Mouse (Mus musculus) thymus, postnatal 36 days (tissue): ENCODE data around the gene Tent5c.

Experiments used
- DNase-seq, 2 experiments: peaks; one replicate each; pipeline ENCODE4 v3.0.0; 2022; ENCODE audit warnings: mixed read lengths in 2 of 2

The Tent5c gene

DNA sequence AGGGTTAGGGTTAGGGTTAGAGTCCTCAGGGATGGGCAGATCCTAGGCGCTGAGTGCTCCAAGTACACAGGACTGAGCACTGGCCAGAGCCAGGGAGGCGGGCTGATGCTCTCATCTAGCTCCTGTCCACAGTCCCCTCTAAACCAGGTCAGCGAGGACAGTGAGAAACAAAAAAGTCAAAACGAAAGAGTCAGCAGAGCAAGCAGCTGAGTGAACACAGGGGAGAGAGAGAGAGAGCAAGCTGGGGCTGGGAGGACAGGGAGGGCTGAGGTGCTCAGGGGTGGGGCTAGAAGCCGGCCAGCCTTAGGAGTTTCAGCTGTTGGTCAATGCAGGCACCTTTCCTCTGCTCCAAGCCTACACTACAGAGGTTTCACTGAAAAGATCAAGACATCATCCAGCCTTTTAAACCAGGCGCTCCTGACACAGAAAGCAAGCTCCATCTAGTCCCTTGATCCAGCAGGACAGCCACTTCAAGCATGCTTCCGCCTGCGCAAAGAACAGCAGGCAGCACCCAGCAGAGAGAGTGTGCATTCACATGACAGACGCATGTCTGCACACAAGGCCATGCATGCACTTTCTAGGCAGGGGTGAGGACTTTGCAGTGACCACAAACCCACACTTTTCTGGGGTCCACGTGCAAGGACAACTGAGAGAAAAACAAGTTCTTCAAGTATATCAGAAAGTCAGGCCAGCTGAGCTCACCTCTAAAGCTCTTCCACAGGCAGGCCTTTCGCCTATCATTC, 3.6 kb downstream of the Tent5c start:
- DNase-seq, result no peak

DNA sequence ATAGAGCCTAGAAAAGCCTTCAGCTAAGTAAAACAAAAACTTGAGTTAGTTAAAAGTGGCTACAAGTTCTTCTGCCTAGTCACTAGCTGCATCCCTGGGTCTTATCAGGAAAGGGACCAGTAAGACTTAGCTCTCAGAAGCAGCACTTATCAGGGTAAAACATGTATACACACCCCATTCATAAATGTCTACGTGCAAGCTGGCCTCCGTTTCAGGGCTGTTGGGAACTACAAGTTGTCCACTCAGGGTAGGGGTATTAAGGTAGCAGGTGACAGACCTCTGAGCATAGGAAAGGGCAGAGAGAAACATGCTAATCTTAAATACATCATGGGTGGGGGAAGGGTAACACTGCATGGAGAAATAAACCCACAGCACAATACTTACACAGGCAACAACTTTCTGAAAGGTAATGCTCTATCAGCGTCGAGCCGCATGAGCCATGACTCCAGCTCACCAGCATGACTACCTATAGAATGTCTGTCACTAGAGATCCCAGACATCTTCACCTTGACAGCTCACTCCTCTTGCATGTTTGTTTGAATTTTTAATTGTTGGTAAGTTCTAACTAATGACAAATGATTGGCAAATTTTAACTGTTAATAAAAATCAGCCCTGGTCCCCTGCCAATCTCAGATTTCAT, 6.0 kb downstream of the Tent5c start:
- no peak for DNase-seq

DNA sequence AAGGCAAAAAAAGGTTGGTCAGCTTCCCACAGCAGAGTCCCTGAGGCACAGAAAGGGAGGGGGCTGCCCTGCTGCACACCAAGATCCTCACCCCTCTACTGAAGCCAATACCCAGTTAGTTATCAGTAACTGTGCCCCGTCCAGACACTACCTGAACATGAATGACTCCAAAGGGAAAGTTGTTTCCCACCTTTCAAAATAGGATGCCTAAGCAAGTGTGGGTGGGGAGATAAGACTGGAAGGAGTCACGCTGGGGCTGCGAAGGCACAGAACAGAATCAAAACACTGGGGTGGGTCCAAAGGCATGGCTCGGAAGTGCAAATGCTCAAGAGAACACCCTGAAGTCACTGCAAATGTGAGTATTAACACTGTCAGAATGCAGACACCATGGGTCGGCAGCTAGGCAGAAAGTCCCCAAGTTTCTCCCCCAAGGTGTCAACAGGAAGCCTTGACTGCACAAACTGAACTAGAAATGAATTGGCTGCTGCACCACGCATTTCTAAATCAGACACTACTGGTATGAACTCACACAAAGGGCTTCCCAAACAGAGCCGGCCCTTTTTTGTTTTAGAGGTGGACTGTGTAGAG, 6.7 kb downstream of the Tent5c start:
- no peak for DNase-seq

DNA sequence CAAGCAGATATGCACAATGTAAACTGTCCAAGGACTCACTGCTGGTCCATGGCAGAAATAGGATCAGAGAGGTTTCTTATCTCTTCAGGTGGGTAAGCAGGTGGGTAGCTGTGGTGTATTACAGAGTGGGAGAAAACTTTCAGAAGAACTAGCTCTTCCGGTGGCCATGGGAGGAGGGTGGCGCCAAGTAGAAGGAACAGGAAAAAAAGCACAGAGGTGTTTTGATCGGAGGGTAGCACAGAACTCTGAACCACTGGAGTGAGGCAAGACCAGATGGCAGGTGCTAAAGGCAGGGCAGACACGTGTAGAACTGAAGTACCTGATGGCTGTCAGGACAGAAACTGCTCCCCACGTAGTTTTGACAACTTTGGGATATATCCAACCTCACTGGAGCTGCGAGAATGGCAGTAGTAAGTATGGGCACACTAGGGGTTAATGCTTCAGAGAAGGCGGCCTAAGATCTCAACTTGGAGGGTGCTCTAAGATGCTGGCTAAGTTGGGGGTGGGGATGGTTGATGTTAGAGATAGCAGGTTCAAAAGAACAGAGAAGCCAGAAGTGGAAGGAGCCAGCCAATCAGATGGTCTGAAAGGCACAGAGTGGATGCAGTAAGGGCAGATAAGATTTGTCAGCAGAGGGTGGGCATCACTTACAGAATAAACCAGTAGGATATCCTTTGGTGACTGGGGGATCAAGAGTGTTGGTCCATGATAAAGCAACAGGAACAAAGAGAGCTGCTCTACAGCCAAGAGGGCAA, 8.7 kb downstream of the Tent5c start:
- DNase-seq, result peak; percentile 37 to 50

DNA sequence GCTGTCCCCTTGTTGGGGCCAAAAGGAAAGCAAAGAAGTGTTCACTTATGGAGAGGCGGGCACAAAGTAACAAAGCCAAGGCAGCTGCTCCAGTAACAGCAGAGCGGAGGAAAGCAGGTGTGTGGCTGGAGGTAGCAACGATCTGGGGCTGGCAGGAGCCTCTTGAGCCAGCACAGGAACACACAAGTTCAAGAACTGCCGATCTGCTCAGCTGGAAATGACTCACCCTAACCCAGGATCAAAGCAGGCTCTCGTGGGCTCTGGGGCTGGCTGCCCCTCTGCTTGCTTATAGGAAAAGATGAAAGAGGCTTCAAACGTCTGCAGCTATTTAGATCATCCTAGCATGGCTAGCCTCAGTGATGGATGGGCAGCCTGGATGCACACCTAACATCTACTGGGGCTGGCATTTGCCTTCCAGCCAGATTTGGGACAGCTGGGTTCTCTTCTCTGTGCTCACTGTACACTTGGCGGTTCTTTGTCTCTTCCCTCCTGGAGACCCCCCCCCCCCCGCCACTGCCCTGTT, 14.1 kb downstream of the Tent5c start:
- no peak for DNase-seq

DNA sequence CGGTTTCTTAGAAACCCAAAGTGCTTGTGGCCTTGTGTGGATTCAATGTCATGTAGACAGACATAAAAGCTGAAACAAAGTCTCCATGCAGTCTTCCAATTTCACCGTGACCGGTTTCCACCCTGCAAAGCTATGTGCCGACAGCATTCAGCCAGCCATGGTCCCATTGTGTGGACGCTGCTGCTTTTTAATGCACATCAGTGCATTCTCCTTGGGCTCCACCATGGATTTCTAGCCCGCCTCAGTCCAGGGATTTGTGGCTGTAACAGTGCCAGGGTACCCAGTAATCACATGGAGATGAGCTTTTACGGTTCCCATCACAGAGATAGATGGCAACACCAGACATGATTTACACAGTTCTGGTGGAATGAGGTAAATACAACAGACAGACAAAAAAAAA, 14.6 kb downstream of the Tent5c start:
- DNase-seq, result no peak

DNA sequence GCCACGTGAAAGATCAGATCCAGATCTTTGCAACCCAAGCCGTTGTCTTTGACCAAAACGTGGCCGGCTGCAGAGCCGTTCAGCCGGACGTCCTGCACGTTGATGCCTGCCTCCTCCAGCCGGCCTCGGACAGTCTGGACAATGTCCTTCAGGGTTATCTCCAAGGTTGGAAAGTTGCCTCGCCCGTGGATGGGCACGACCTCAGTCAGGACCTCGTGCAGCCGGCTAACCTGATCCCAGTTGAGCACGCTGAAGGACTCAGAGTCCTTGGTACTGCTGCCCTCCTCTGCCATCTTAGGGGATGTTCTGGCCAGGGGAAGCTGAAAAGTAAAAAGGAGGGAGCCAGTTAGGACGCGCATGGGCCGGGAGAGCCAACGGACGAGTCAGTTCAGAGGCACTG, 16.0 kb downstream of the Tent5c start:
- DNase-seq, result no peak

DNA sequence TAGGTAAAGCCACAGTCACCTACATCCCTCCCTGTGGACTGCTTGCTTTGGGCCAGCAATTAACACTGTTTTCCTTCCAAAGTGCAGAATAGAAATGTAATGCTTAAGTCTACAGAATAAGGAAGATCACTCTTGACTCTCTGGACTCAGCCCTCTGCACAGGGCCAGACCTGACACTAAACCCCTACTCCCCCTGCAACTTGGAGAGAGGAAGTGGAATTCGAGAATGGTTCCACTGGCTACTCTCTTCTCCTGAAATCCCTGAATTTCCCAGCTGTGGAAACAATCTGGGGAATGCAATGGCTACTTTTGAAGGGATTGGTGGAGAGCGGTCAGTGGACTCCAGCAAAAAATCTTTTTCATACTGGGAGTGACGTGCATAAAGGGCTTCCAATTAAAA, 18.2 kb downstream of the Tent5c start:
- DNase-seq, result no peak

DNA sequence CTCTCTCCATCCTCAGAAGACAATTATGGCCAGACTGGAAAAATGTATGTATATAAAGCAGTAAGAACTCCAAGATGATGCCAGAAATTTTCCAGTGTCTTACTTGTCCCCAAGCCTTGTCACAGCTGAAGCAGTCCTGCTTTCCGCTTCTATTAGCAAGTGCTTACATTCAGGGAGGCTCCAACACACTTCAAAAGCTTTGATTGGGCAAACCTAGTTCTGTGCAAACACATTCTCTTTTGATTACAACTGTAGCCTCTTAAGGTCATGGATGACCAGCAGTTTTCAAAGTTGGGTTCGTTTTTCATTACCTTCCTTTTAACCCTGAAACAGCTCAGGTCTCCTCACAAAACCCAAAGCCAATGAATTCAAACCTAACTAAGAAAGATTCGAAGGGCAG, 19.0 kb downstream of the Tent5c start:
- no peak for DNase-seq

DNA sequence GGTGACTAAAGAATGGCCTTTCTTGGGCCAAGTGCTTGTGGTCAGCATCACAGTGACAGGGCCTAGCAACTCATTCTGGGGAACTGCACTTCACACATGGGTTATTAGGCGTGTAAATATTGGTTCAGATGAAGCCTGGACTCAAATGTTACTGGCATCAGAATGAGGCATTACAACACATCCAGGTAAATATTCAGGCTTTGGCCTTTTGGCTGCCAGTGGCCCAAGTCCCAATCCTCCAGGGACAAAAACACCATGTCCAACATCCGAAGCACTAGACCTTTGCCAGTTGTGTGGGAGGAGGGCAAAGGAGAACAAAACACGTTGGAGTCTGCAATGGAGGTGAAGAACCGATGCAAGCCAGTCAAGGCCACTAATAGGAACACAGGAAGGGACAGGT, 22.6 kb downstream of the Tent5c start:
- no peak for DNase-seq

DNA sequence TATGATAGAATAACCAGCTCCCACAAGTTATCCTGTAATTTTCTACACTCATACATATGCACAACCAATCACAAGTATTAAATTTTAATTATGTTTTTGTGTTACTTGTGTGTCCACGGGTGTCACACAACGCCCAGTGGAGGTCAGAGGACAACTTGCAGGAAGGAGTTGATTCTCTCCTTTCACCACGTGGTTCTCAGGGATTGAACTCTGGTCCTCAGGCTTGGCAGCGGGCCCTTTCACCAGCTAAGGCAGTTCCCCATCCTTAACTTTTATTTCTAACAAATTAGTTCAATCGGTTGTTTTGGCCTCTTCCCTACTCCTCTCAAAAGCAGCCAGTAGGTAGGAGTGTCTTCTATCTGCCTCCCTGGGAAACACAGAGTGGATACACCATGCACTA, 24.5 kb downstream of the Tent5c start:
- DNase-seq, result no peak

DNA sequence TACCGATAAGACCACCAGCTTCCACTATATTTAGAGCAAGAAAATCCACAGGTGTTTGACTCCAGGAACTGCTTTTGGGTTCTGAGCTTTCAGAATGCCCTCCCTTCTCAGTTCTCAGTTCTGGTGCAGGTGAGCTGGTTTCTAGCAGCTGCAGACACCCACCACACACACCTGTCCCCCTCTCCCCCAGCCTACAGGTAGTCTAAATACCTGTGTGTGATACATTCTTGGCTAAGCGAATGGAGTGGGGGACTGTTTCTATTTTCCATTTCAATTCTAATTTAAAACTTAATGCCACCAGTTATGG, 25.2 kb downstream of the Tent5c start:
- DNase-seq, result no peak

DNA sequence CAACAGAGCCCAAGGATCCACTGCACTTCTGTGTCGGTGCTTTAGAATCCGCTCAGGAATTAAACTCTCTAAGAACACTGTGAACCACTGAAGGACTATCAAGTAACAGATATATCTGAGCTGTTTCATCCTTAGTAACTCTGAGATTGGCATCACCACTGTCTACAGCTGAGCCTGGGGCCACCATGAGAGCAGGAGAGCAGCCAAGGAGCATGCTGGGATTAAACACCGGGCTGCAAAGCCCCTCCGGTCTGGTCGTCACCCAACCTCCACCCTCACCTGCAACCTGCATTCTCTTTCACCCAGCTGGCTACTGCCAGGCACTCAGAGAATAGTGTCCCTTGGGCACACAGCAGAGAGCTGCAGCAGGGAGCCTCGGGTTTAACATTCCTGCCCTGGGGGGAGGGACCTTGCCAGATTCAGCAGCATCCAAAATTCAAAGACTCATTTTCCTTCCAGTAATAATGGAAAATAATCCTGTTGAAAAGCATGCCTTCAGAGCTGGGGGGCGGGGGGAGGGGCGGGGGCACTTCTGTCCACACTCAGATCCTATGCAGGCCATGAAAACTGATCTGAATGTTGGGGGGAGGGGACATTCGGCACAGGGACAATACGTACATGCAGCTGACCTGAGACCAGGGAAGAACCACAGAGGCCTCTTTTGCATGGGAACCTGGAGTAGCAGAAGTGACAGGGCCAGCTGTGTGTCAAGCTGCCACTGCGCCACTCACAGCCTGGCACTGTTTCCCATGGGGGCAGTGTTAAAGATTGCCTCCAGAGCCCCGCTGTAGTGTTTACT, 25.8 kb downstream of the Tent5c start:
- no peak for DNase-seq

DNA sequence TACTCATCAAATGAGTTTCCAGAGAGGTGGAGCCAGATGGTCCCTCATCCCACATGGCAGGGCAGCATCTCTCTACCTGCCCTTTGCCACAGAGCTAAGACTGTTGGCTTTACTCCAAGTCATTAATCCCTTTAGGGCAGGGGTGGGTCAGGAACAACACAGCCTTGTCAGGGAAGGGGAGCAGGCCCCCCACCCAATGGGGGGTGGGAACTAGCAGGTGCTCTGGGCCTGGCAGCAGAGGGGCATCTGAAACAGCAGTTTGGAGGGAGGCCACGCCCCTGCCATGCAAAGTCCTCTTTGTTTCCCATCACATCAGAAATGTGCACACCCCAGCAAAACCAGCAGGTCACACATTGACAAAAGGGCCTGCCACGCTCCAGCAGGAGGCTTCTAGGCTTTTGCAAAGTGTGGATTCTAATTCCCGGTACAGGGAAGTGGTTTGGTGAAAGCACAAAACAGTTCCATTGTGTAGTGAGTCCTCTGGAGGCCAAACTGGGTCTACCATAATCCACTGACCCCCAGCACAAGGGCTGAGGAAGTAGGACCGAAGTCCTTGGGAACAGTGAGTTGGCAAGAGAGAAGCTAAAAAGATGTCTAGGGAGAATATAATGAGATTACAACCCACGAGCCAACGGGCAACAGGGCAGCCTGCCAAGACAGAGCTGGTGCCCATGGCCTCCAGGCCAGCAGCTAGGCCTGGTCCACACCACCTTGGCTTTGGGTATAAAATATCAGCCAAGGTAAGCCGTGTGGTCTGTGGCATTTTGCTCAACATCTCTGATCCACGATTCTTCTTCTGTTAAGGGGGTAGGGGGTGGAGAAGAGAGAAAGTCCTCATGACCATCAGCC, 26.7 kb downstream of the Tent5c start:
- DNase-seq, result no peak

DNA sequence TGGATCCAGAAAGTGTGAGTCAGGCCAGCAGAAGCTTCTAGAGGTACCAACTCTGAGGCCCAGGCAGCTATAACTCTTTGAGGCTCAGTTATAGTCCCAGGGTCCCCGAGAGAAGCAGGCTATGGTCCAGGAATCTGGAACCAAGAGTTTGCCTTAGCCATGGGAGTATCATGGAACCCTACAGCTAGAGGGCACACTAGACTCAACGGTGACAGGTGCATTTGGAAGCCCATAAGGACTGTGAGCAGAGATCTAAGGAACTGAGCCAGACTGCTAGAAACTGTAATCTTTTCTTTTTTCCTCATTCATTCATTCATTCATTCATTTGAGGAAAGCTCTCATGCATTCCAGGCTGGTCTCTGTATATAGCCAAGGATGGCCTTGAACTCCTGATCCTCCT, 28.6 kb downstream of the Tent5c start:
- no peak for DNase-seq

DNA sequence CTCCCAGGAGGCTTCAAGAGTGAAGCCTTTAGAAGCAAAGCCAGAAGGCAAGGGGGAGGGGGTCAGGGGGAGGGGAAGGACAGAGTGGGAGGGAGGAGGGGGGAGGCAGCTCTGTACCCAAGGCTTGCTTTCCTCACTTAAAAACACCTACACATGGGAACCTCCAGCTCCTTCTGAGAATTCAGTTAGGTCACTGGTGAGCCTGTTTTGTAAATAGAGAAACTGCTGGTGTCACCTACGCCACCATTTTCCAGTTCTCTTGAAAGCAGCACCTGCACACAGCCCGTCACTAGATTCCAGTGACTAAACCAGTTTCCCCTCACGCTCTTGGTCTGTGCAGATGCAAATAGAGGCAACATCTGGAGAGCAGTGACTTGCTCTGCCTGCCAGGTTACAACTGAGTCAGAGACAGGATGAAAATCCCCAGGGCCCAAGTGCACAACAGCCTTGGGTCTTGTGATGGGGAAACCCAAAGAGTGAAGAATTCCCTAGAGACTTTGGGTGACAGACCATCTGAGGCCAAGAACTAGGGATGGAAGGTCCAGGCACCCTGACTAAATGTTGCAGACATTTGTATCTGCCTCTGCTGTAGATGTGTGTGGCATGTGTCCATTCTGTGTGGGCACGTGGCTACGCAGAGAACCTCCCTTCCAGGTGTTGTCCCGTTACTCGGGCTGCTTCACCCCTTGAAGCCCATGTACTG, 45.2 kb downstream of the Tent5c start:
- no peak for DNase-seq

DNA sequence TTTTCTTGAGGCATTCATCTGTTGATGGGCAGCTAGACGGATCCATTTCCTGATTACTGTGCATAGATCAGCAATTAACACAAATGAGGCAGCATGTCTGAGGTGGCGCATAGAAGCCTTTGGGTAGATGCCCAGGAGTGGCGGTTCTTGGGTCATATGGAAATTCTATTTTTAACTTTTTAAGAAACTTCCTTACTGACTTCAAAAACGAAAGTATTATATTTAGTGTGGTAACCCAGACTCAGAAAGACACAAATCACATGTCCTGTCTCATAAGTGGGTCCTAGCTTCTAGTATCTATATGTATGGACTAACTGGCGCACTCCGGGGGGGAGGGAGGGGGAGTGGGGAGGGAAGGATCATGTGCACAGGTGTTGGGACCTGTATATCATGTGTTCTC, 46.6 kb downstream of the Tent5c start:
- DNase-seq, result no peak

DNA sequence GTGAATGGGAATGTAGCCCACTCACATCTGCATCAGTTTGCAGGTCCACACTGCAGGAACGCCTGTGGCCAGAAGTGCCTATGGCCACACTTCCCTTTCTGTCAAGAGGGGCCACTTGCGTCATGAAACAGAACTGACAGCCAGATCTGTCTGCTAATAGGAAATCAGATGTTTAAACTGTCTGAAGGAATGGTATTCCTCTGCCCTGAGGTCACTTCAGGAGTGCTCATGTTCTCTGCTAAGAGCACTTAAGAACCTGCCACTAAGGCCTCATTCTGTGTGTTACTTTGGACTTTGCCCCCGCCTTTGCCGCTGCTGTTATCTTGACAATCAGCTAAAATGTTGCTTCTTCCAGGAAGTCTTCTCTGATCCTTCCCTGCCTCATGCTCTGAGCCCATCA, 48.4 kb downstream of the Tent5c start:
- DNase-seq, result no peak

DNA sequence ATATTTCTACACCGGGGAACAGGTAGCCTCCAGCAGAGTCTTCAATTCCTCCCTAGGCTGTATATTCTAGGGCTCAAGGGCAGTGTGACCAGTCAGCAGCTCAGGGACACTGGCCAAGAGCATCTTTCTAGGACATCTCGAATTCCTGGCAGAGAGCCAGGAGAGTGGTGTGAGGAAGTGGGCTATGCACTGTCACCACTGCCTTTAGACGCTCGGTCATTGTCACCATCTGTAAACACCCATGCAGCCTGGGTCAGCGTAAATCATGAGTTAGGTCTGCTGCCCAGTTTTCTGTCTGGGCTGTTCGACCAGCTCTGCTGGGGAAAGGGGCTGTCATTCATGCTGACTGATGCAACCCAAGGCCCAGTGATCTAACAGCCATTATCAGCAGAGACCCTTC, 49.1 kb downstream of the Tent5c start:
- no peak for DNase-seq

DNA sequence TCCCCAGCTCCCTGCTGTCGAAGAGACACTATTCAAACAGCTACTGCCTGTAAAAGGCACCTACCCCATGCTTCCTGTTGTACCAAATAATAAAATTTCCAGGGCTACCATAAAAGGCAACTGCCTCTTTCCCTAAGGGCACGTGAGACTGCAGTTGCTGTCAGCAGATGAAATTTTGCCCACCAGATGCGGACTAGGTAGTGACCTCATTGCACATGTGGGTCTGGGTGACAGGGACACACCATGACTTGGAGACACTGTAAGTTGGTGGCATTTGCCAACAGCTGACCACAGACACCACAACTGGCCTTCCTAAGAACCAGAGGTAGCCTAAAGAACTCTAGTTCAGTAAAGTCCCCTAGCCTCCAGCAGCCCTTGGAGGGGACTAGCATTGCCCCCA, 50.0 kb downstream of the Tent5c start:
- DNase-seq, result no peak

DNA sequence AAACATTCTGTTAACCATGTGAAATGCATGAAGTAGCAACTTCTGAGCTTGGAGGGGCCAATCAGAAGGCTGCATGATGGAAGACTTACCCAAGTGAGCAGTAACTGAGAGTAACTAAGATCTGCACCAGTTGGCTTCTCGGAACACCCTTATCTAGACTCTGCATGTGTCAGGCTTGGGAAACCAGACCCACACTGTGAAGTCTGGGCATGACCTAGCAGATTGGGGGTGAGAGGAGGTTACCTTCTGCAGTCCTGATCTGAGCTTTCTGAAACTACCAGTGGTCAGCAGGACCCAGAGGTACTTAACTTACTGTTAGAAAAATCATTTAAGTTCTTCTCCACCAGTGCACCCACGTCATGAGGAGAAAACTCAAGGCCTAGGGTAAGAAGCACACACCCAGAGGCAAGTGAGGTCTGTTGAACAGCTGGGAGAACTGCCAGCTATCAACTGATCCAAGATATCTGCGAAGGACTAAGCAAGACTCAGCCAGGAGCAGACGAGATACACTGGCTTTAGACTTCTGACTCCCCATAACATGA, 50.6 kb downstream of the Tent5c start:
- no peak for DNase-seq
